Mouse (Mus musculus) c-Kit-positive CD71-positive TER-119-negative erythroid progenitor cells, embryonic 14.5 days (primary cell): ENCODE data around the gene Abi3bp.
A peak's percentile ranks its signal among the peaks of the same experiment; 100 is the strongest.

ENCODE experiments used
- DNase-seq: peaks from one replicate; pipeline ENCODE4 v3.0.0-alpha.2; 2013; ENCODE audit warnings: low read depth

Abi3bp gene

GRCm38 (mm10) chr16:56686747-56687146 is 209.1 kb downstream of the Abi3bp start:
- DNase-seq = no peak

GRCm38 (mm10) chr16:56690715-56691114 is 213.0 kb downstream of the Abi3bp start:
- no peak for DNase-seq

GRCm38 (mm10) chr16:56696448-56696847 is 218.8 kb downstream of the Abi3bp start:
- DNase-seq = no peak

GRCm38 (mm10) chr16:56700898-56701297 is 223.2 kb downstream of the Abi3bp start:
- DNase-seq = no peak

- no peak for DNase-seq
These were observed 228.1 kb downstream of the Abi3bp start for GRCm38 (mm10) chr16:56705731-56706130.

GRCm38 (mm10) chr16:56710071-56710470 is 232.4 kb downstream of the Abi3bp start:
- DNase-seq = no peak

GRCm38 (mm10) chr16:56715608-56716007 is 237.9 kb downstream of the Abi3bp start:
- peak; percentile 14 for DNase-seq

GRCm38 (mm10) chr16:56716557-56717179 is 239.0 kb downstream of the Abi3bp start:
- peak; percentile 41 for DNase-seq

- DNase-seq = peak; percentile 99
These were observed 239.8 kb downstream of the Abi3bp start, which contains the start of gene Tfg for GRCm38 (mm10) chr16:56717224-56718200. Gene Tfg (minus strand): TSS chr16:56717450.

- peak; percentile 43 for DNase-seq
These were observed 241.4 kb downstream of the Abi3bp start for GRCm38 (mm10) chr16:56719031-56719430.

GRCm38 (mm10) chr16:56722357-56722756 is 244.7 kb downstream of the Abi3bp start:
- DNase-seq = no peak

- no peak for DNase-seq
These were observed 247.2 kb downstream of the Abi3bp start for GRCm38 (mm10) chr16:56724927-56725326.

GRCm38 (mm10) chr16:56729060-56729459 is 251.4 kb downstream of the Abi3bp start:
- DNase-seq = no peak
